Mouse (Mus musculus) forebrain, embryonic 16.5 days (tissue): ENCODE data around the gene Banf2. TPM values are rescaled to one million over a fixed set of nuclear protein-coding genes. Genes with fewer than 3 reads are reported as not detected.

Source experiments
- ATAC-seq: fragments of 200-750 bp; cut with Nextera tagmentation; 2 replicates; pipeline ENCODE4 v1.8.0; 2017; ENCODE audit warnings: mild to moderate bottlenecking, moderate library complexity
- H3K27ac ChIP-seq: fragments of 300-500 bp; sonication (generic); 2 replicates; pipeline ENCODE4 v1.5.1; 2014; ENCODE audit warnings: low read length, control low read depth
- H3K27me3 ChIP-seq: fragments of 300-500 bp; sonication (generic); replicated peaks from 2 replicates; pipeline ENCODE4 v1.6.1; 2014; ENCODE audit warnings: low read length; ENCODE audit not compliant: control insufficient read depth, insufficient read depth
- H3K36me3 ChIP-seq: fragments of 300-500 bp; sonication (generic); 2 replicates; pipeline ENCODE4 v1.6.1; 2014; ENCODE audit not compliant: control insufficient read depth, insufficient read depth
- H3K4me1 ChIP-seq: fragments of 300-500 bp; sonication (generic); replicated peaks from 2 replicates; pipeline ENCODE4 v1.6.1; 2014; ENCODE audit warnings: low read length; ENCODE audit not compliant: control insufficient read depth, insufficient read depth
- H3K4me2 ChIP-seq: fragments of 300-500 bp; sonication (generic); 2 replicates; pipeline ENCODE4 v1.6.1; 2014; ENCODE audit warnings: mild to moderate bottlenecking, low read length, control low read depth
- H3K4me3 ChIP-seq: fragments of 300-500 bp; sonication (generic); replicated peaks from 2 replicates; pipeline ENCODE4 v1.5.1; 2014; ENCODE audit warnings: mild to moderate bottlenecking, low read length, control low read depth
- H3K9ac ChIP-seq: fragments of 300-500 bp; sonication (generic); replicated peaks from 2 replicates; pipeline ENCODE4 v1.6.1; 2014; ENCODE audit warnings: low read depth, low read length, control low read depth
- H3K9me3 ChIP-seq: fragments of 300-500 bp; sonication (generic); 2 replicates; pipeline ENCODE4 v1.6.1; 2016; ENCODE audit warnings: low read length; ENCODE audit not compliant: control insufficient read depth
- WGBS: fragments of 180-500 bp; shearing (Covaris S2); extraction: QIAGEN DNeasy Blood & Tissue Kit; methylation state at CpG from one replicate; pipeline ENCODE4 v1.1.7; 2014; 5-methylcytosine and 5-hydroxymethylcytosine counted together
- polyA plus RNA-seq: library from polyadenylated mRNA; unstranded; fragments of >200 nt; fragmentation: Nextera tagmentation; extraction: Ambion mirVana; gene quantifications from 2 replicates; pipeline ENCODE4 v1.2.1, GENCODE M21; 2015

Gene Banf2
- not detected in 2 replicates for polyA plus RNA-seq

- no peaks in the 10 kb centered on the region for H3K9me3 ChIP-seq
- no peaks in the 10 kb centered on the region for H3K36me3 ChIP-seq
- no peak within 1 kb of the TSS for H3K4me3 ChIP-seq
- H3K9ac ChIP-seq: no peak within 1 kb of the TSS
- 93% methylated on average over 2 of the region's 2 CpGs for WGBS
- H3K4me1 ChIP-seq: no peaks in the 10 kb centered on the region
- ATAC-seq: no peak
- H3K27me3 ChIP-seq: no peaks in the 10 kb centered on the region
- no peak within 1 kb of the TSS for H3K4me2 ChIP-seq
- H3K27ac ChIP-seq: no peak within 1 kb of the TSS
These were observed at the start of gene Banf2 for GRCm38 (mm10) chr2:144032664-144033063. Gene Banf2, plus strand, starts transcription at chr2:144033059.

- no peak for ATAC-seq
- Histone ChIP-seq H3K27ac (no peak overlapping the region), H3K4me3 (no peak overlapping the region), H3K27me3 (no peaks in the 10 kb centered on the region), H3K9ac (no peak overlapping the region), H3K4me1 (no peaks in the 10 kb centered on the region), H3K4me2 (no peak overlapping the region), H3K9me3 (no peaks in the 10 kb centered on the region), H3K36me3 (no peaks in the 10 kb centered on the region)
- 86% methylated on average over 2 of the region's 2 CpGs for WGBS
These were observed 49.4 kb upstream of the Banf2 start for GRCm38 (mm10) chr2:143983482-143983881.

- 82% methylated on average over 2 of the region's 2 CpGs for WGBS
- Histone ChIP-seq H3K27me3 (no peaks in the 10 kb centered on the region; the same call in 1 of the 2 replicates), H3K4me2 (no peak overlapping the region), H3K9me3 (no peaks in the 10 kb centered on the region), H3K36me3 (no peaks in the 10 kb centered on the region), H3K4me1 (no peaks in the 10 kb centered on the region), H3K4me3 (no peak overlapping the region), H3K27ac (no peak overlapping the region), H3K9ac (no peak overlapping the region)
- ATAC-seq: no peak
These were observed 45.4 kb upstream of the Banf2 start for GRCm38 (mm10) chr2:143987485-143987884.

GRCm38 (mm10) chr2:143988016-143988415 is 44.8 kb upstream of the Banf2 start:
- no peaks in the 10 kb centered on the region for H3K4me1 ChIP-seq
- no peak overlapping the region for H3K9ac ChIP-seq
- H3K9me3 ChIP-seq: no peaks in the 10 kb centered on the region
- 86% methylated on average over 3 of the region's 3 CpGs for WGBS
- H3K4me2 ChIP-seq: no peak overlapping the region
- ATAC-seq: no peak
- no peak overlapping the region for H3K4me3 ChIP-seq
- no peak overlapping the region for H3K27ac ChIP-seq
- H3K36me3 ChIP-seq: no peaks in the 10 kb centered on the region
- no peaks in the 10 kb centered on the region; the same call in 1 of the 2 replicates for H3K27me3 ChIP-seq

- no peak for ATAC-seq
- Histone ChIP-seq H3K9me3 (no peaks in the 10 kb centered on the region), H3K4me1 (no peaks in the 10 kb centered on the region), H3K9ac (no peak overlapping the region), H3K4me2 (no peak overlapping the region), H3K4me3 (no peak overlapping the region), H3K27ac (no peak overlapping the region), H3K27me3 (no peaks in the 10 kb centered on the region; the same call in 1 of the 2 replicates), H3K36me3 (no peaks in the 10 kb centered on the region)
- 16% methylated on average over 1 of the region's 1 CpGs for WGBS
These were observed 41.9 kb upstream of the Banf2 start for GRCm38 (mm10) chr2:143990997-143991396.

GRCm38 (mm10) chr2:143991964-143992672 is 40.7 kb upstream of the Banf2 start:
- H3K27me3 ChIP-seq: no peaks in the 10 kb centered on the region; the same call in 1 of the 2 replicates
- WGBS: 96% methylated on average over 7 of the region's 7 CpGs
- H3K27ac ChIP-seq: no peak overlapping the region
- H3K4me2 ChIP-seq: no peak overlapping the region
- ATAC-seq: no peak
- no peaks in the 10 kb centered on the region for H3K36me3 ChIP-seq
- no peak overlapping the region for H3K9ac ChIP-seq
- H3K4me1 ChIP-seq: no peaks in the 10 kb centered on the region
- no peak overlapping the region for H3K4me3 ChIP-seq
- H3K9me3 ChIP-seq: no peaks in the 10 kb centered on the region

GRCm38 (mm10) chr2:143992977-143993376 is 39.9 kb upstream of the Banf2 start:
- H3K4me3 ChIP-seq: no peak overlapping the region
- H3K27ac ChIP-seq: no peak overlapping the region
- no peak for ATAC-seq
- H3K9ac ChIP-seq: no peak overlapping the region
- H3K4me2 ChIP-seq: no peak overlapping the region
- H3K4me1 ChIP-seq: no peaks in the 10 kb centered on the region
- WGBS: 82% methylated on average over 1 of the region's 1 CpGs
- H3K27me3 ChIP-seq: no peaks in the 10 kb centered on the region; the same call in 1 of the 2 replicates
- no peaks in the 10 kb centered on the region for H3K36me3 ChIP-seq
- no peaks in the 10 kb centered on the region for H3K9me3 ChIP-seq

GRCm38 (mm10) chr2:144002229-144002984 is 30.5 kb upstream of the Banf2 start:
- no peak for ATAC-seq
- Histone ChIP-seq H3K27me3 (no peaks in the 10 kb centered on the region), H3K4me2 (no peak overlapping the region), H3K4me1 (0 out of 2 replicates have a peak, but pooled peaks cover 2% of the 10 kb centered on the region), H3K36me3 (no peaks in the 10 kb centered on the region), H3K9ac (no peak overlapping the region), H3K9me3 (no peaks in the 10 kb centered on the region), H3K27ac (no peak overlapping the region), H3K4me3 (no peak overlapping the region)
- WGBS: 82% methylated on average over 5 of the region's 5 CpGs

GRCm38 (mm10) chr2:144003544-144003943 is 29.3 kb upstream of the Banf2 start:
- no peaks in the 10 kb centered on the region for H3K36me3 ChIP-seq
- WGBS: 32% methylated on average over 2 of the region's 2 CpGs
- no peaks in the 10 kb centered on the region for H3K27me3 ChIP-seq
- no peak overlapping the region for H3K4me2 ChIP-seq
- H3K4me1 ChIP-seq: 0 out of 2 replicates have a peak, but pooled peaks cover 2% of the 10 kb centered on the region
- ATAC-seq: no peak
- H3K9ac ChIP-seq: no peak overlapping the region
- H3K4me3 ChIP-seq: no peak overlapping the region
- no peaks in the 10 kb centered on the region for H3K9me3 ChIP-seq
- no peak overlapping the region for H3K27ac ChIP-seq
